Mouse (Mus musculus): ENCODE measurements around the gene Mast4. TPM values are rescaled to one million over a fixed set of nuclear protein-coding genes. Genes with fewer than 3 reads are reported as not detected.

Mast4 gene
- total RNA-seq, 1 experiment from 2014 or later: 22.1 TPM

- ATAC-seq (ENCODE audit: extremely low read depth, insufficient number of reproducible peaks, low FRiP score, poor library complexity, severe bottlenecking): no peak
Observed at GRCm38 (mm10) chr13:102963471-102963870, 370.8 kb downstream of the Mast4 start.

GRCm38 (mm10) chr13:102958273-102959270 lies 375.7 kb downstream of the Mast4 start:
- ATAC-seq (ENCODE audit: extremely low read depth, insufficient number of reproducible peaks, low FRiP score, poor library complexity, severe bottlenecking): no peak

DNA sequence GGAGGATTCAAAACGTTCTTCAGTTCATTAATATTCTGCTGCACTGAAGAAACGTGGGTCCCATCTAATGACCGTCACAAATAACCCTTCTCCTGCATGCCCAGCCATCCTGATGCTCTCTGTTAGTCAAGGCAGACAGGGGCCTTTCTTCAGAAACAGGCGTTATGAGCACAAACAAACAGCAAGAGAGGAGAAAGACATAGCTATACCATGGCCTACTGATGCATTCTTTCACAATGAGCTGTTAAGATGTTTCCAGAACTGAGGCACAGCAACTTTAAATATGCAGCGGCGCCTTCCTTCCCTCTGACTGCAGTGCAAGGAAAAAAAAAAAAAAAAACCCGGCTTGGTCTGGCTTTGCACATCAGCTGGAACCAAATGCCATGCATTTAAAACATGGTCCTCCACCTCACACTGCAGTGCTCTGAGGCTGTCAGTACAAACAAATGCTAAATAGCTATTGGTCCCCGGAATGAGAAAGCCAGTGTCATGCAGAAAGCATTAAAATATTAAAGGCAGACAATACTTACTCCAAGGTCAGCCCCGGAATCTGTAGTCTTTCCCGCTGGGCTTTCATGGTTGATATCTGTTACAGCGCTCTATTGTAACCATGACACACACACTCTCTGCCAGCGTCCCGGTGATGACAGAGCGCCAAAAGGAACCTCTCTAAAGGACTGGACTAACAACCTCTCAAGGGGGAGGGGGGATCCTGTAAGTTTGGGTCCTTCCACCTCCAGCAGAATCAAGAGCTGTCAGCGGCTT lies 376.6 kb downstream of the Mast4 start:
- no peak for ATAC-seq (ENCODE audit: extremely low read depth, insufficient number of reproducible peaks, low FRiP score, poor library complexity, severe bottlenecking)

DNA sequence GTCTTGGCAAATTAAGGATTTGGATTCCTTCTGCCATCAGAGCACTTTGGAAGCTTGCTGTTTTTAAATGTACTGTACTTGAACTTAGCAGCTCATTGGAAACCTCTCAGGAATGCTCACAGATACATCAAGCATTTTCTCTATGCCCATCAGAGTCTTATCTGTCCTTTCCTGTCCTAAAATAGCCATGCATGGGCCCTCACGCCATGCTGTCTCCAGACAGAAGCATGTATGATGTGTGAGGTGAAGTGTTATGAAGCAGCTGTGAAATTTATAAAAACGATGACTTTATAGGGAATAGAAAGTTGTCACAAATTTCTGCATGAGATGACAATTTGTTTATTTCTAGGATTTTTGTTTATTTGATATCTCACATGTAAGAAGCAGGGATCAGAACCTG lies 378.8 kb downstream of the Mast4 start:
- no peak for ATAC-seq (ENCODE audit: extremely low read depth, insufficient number of reproducible peaks, low FRiP score, poor library complexity, severe bottlenecking)

DNA sequence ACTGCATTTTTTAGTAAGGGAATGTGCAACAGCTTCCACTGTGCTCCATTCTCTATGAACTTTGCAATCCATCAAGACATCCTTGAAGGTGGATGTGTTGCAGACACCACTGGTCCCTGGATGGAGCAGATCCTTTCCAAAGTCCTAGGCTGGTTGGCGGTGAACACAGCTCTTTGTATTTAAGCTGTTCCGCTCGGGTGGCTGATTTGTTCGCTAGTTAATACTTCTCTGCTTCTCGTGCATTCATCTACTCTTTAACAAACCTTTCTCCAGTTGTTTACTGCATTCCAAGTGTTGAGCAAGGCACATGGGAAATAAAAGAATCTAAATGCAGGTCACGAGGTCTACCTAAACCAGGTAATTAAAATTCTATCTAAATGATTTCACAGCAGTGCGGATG lies 384.5 kb downstream of the Mast4 start:
- ATAC-seq (ENCODE audit: extremely low read depth, insufficient number of reproducible peaks, low FRiP score, poor library complexity, severe bottlenecking): no peak

DNA sequence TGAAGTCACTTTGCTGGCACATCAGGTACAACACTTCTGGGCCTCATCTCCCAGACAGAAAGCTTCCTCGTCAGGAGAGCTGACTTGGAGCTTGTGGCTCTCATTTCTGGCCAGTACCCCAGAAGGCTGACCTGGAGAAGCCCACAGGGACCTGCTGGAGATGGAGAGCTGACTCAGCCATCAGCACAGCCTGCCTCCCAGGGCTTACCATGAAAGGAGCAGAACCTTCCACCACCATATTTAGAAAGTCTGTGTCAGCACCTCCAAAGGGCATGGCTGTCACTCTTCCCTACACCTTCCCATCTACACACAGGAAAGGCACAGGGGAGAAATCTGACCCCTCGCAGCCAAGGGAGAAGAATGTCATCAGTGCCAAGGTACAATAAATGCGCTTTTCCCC lies 385.3 kb downstream of the Mast4 start:
- no peak for ATAC-seq (ENCODE audit: extremely low read depth, insufficient number of reproducible peaks, low FRiP score, poor library complexity, severe bottlenecking)

DNA sequence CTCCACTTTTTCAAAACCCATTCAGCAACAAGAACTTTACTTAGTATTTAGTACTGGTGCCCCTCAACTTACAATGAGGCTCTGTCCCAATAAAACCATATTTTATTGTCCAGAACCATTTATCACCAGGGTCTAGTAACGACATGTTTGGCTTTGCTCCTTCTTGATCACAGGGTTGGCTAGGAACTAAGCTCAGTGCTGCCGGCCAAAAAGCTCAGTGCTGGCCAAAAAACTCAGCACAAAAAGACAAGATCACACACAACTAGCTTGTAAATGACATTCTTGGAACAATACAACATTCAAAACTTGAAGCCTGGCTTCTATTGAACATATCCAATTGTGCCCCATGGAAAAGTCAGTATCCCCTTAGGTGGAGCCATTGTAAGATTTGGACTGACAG lies 386.8 kb downstream of the Mast4 start:
- ATAC-seq (ENCODE audit: extremely low read depth, insufficient number of reproducible peaks, low FRiP score, poor library complexity, severe bottlenecking): no peak

- ATAC-seq (ENCODE audit: extremely low read depth, insufficient number of reproducible peaks, low FRiP score, poor library complexity, severe bottlenecking): no peak
Observed at GRCm38 (mm10) chr13:102946024-102946821, 388.1 kb downstream of the Mast4 start.

DNA sequence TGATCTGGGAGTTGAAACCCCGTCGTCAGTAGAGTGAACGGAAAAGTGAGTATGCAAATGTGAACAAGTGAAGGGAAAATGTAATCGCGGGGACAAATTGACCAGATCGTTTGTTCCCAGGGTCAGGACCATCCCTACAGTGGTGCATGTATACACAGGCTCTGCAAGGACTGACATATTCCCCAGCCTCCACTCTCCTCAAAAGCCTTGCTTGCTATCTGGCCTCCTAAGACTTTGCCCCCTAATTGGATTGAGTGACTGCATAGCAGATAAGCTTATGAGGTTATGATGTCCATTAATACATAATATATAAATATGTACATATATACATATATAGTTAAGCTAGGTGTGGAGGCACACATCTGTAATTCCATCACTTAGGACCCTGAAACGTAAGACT lies 388.8 kb downstream of the Mast4 start:
- ATAC-seq (ENCODE audit: extremely low read depth, insufficient number of reproducible peaks, low FRiP score, poor library complexity, severe bottlenecking): no peak

GRCm38 (mm10) chr13:102944516-102944915 lies 389.8 kb downstream of the Mast4 start:
- no peak for ATAC-seq (ENCODE audit: extremely low read depth, insufficient number of reproducible peaks, low FRiP score, poor library complexity, severe bottlenecking)

DNA sequence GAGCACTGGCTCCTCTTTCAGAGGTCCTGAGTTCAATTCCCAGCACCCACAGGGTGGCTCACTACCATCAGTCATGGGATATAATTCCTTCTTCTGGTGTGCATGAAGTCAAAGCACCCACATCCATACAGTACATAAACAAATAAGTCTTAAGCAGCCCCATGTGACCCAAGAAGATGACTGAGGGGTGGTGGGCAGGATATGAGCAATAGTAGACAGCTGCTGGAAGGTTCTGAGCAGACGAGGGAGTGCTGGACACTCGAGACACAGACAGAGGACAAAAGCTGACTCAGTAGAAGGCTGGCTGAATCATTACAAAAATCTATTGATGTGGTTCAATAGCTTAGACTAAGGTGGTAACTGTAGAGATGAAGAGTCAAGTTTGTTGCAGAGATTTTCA lies 391.7 kb downstream of the Mast4 start:
- ATAC-seq (ENCODE audit: extremely low read depth, insufficient number of reproducible peaks, low FRiP score, poor library complexity, severe bottlenecking): no peak

DNA sequence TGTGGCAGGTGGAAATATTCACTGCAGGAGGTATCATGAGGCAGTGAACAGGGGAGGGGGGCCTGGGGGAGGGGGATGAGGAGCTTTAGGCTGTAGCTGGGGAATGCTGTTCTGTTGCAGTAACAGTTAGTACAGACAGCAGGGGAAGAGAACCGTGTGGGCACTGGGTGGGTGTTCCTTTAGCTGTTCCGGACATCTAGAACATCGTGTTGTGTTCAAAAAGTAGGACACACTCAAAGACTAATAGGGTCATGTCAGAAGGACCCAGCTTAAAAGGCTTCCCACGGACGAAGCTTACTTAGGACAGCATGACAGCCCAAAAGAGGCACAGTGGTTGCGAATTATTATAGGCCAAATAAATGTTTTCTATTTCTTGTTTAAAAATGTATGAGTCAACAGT lies 393.8 kb downstream of the Mast4 start:
- no peak for ATAC-seq (ENCODE audit: extremely low read depth, insufficient number of reproducible peaks, low FRiP score, poor library complexity, severe bottlenecking)

DNA sequence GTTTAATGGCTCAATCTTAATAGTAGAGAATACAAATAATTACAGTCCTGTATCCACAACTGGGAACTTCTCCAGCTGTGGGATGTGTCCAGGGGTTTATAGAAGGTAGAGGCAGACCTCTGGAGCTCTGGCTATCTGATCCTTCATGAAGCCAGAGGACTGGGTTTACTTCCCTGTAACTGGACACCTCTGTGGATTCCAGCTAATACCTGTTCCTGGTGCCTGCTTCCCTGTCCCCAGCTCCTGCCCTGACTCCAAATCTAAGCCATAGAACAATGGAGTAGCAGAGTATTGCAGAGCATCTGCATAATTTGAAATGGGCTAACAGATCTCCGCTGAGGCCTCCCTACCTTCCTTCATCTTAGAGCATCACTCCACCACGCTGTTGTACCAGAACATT lies 398.1 kb downstream of the Mast4 start:
- no peak for ATAC-seq (ENCODE audit: extremely low read depth, insufficient number of reproducible peaks, low FRiP score, poor library complexity, severe bottlenecking)

DNA sequence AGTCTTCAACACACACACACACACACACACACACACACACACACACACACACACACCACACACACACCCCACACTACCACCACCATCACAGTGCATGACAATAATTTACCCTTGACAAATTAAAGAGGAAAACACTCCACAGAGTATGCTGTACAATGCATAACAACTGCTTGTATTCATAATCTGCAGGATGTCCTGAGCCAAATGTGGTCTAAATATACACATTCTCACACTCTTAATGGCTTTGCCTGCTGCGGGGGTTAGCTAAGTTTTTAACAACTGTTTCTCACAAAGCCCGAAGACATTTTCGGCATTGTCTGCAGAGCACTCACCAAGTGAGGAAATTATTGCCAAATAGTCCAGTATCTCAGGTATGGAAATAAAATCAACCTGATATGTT lies 398.5 kb downstream of the Mast4 start:
- no peak for ATAC-seq (ENCODE audit: extremely low read depth, insufficient number of reproducible peaks, low FRiP score, poor library complexity, severe bottlenecking)

GRCm38 (mm10) chr13:102933702-102934101 lies 400.6 kb downstream of the Mast4 start:
- ATAC-seq (ENCODE audit: extremely low read depth, insufficient number of reproducible peaks, low FRiP score, poor library complexity, severe bottlenecking): no peak

GRCm38 (mm10) chr13:102932434-102932833 lies 401.9 kb downstream of the Mast4 start:
- no peak for ATAC-seq (ENCODE audit: extremely low read depth, insufficient number of reproducible peaks, low FRiP score, poor library complexity, severe bottlenecking)

- no peak for ATAC-seq (ENCODE audit: extremely low read depth, insufficient number of reproducible peaks, low FRiP score, poor library complexity, severe bottlenecking)
Observed at GRCm38 (mm10) chr13:102931951-102932350, 402.3 kb downstream of the Mast4 start.

GRCm38 (mm10) chr13:102925844-102926598 lies 408.3 kb downstream of the Mast4 start:
- ATAC-seq (ENCODE audit: extremely low read depth, insufficient number of reproducible peaks, low FRiP score, poor library complexity, severe bottlenecking): no peak

GRCm38 (mm10) chr13:102919741-102920140 lies 414.6 kb downstream of the Mast4 start:
- ATAC-seq (ENCODE audit: extremely low read depth, insufficient number of reproducible peaks, low FRiP score, poor library complexity, severe bottlenecking): no peak
